Mouse (Mus musculus) bone marrow, adult 2 months (tissue): Measurements from ENCODE around the gene 2610021A01Rik. TPM values are rescaled to one million over a fixed set of nuclear protein-coding genes. Genes with fewer than 3 reads are reported as not detected.
"Not testable (repeated sequence)": the region's sequence is repeated elsewhere in the genome, so short reads cannot be mapped to it uniquely, and the experiment has no call there.

Experiments
- H3K27ac ChIP-seq: fragments of 200-500 bp; 2 replicates; pipeline ENCODE4 v1.5.1; 2012; ENCODE audit warnings: low read depth, mild to moderate bottlenecking, control low read depth, inconsistent platforms, low read length; ENCODE audit not compliant: control insufficient read depth, poor library complexity, insufficient read depth
- H3K4me1 ChIP-seq: fragments of 200-500 bp; 2 replicates; pipeline ENCODE4 v1.6.1; 2011; ENCODE audit warnings: low read length; ENCODE audit not compliant: control insufficient read depth, insufficient read depth
- H3K4me3 ChIP-seq: fragments of 200-500 bp; replicated peaks from 2 replicates; pipeline ENCODE3; 2011; ENCODE audit warnings: mild to moderate bottlenecking, low read depth, low read length, control low read depth; ENCODE audit not compliant: control insufficient read depth
- CTCF ChIP-seq: fragments of 200-500 bp; IDR thresholded peaks from 2 replicates; pipeline ENCODE4 v1.5.1; 2011; ENCODE audit warnings: low read length, control low read depth; ENCODE audit not compliant: control insufficient read depth, insufficient read depth
- POLR2A ChIP-seq: fragments of 200-500 bp; IDR thresholded peaks from 2 replicates; pipeline ENCODE4 v1.6.1; 2011; ENCODE audit warnings: low read depth, mild to moderate bottlenecking, control low read depth, low read length, borderline replicate concordance; ENCODE audit not compliant: control insufficient read depth
- WGBS: fragments of 180-500 bp; shearing (Covaris S2); methylation state at CpG from one replicate; pipeline ENCODE4 v1.1.7; 2018; 5-methylcytosine and 5-hydroxymethylcytosine counted together
- polyA plus RNA-seq: library from polyadenylated mRNA; stranded (reverse); fragments of >200 nt; gene quantifications from 2 replicates; pipeline ENCODE4 v1.2.4, GENCODE M21; 2011; ENCODE audit warnings: low replicate concordance; ENCODE audit not compliant: missing spikeins, insufficient read depth, insufficient read length

The 2610021A01Rik gene
- polyA plus RNA-seq, result 3.3 TPM in 2 replicates

- H3K4me1 ChIP-seq, result no peaks in the 10 kb centered on the region; the same call in 1 of the 2 replicates
- under 1% methylated on average over 41 of the region's 41 CpGs for WGBS
- TF ChIP-seq POLR2A (peak; percentile 40; the same call in 1 of the 2 replicates), CTCF (no peak)
- H3K4me3 ChIP-seq, result peak within 1 kb of the TSS; percentile 83
- peak within 1 kb of the TSS; percentile 44; the same call in 1 of the 2 replicates for H3K27ac ChIP-seq
Observed at GRCm38 (mm10) chr7:41599034-41599813, at the start of gene 2610021A01Rik. 2610021A01Rik (plus strand) TSS chr7:41599230.

- WGBS, result 65% methylated on average over 8 of the region's 8 CpGs
- no peak for TF ChIP-seq CTCF
- TF ChIP-seq POLR2A, result no peak
- no peaks in the 10 kb centered on the region for H3K4me1 ChIP-seq
- no peak overlapping the region for H3K27ac ChIP-seq
- no peak overlapping the region for H3K4me3 ChIP-seq
Observed at GRCm38 (mm10) chr7:41560681-41561080, 38.3 kb upstream of the 2610021A01Rik start.

- H3K4me1 ChIP-seq, H3K27ac ChIP-seq, H3K4me3 ChIP-seq: not testable (repeated sequence)
- 74% methylated on average over 6 of the region's 6 CpGs for WGBS
Observed at GRCm38 (mm10) chr7:41573562-41573961, 25.5 kb upstream of the 2610021A01Rik start, which contains the start of gene Gm6871. Gm6871 (minus strand) TSS chr7:41573662.

- H3K4me3 ChIP-seq, result no peak overlapping the region
- no peaks in the 10 kb centered on the region for H3K4me1 ChIP-seq
- H3K27ac ChIP-seq, result no peak overlapping the region
- WGBS, result 88% methylated on average over 2 of the region's 2 CpGs
- TF ChIP-seq CTCF (no peak), POLR2A (no peak)
Observed at GRCm38 (mm10) chr7:41577956-41578355, 21.1 kb upstream of the 2610021A01Rik start.

- H3K27ac ChIP-seq, result no peak overlapping the region
- H3K4me1 ChIP-seq, result no peaks in the 10 kb centered on the region
- H3K4me3 ChIP-seq, result no peak overlapping the region
- no peak for TF ChIP-seq CTCF
- no peak for TF ChIP-seq POLR2A
Observed at GRCm38 (mm10) chr7:41582028-41582427, 17.0 kb upstream of the 2610021A01Rik start.

GRCm38 (mm10) chr7:41587831-41588230, 11.2 kb upstream of the 2610021A01Rik start:
- not testable (repeated sequence) for H3K4me1 ChIP-seq, H3K27ac ChIP-seq, H3K4me3 ChIP-seq

- H3K4me1 ChIP-seq, result no peaks in the 10 kb centered on the region; the same call in 1 of the 2 replicates
- H3K4me3 ChIP-seq, result peak overlapping the region; percentile 83
- no peak overlapping the region for H3K27ac ChIP-seq
- 48% methylated on average over 5 of the region's 5 CpGs for WGBS
- TF ChIP-seq CTCF (no peak), POLR2A (no peak)
Observed at GRCm38 (mm10) chr7:41598615-41599014, 415 bp upstream of the 2610021A01Rik start.

- no peaks in the 10 kb centered on the region; the same call in 1 of the 2 replicates for H3K4me1 ChIP-seq
- H3K4me3 ChIP-seq, result peak overlapping the region; percentile 36
- no peak for TF ChIP-seq CTCF
- no peak for TF ChIP-seq POLR2A
- H3K27ac ChIP-seq, result no peak overlapping the region
- WGBS, result 25% methylated on average over 3 of the region's 3 CpGs
Observed at GRCm38 (mm10) chr7:41599932-41600548, 1.0 kb downstream of the 2610021A01Rik start.

- 64% methylated on average over 3 of the region's 3 CpGs for WGBS
- Histone ChIP-seq H3K4me3 (no peak overlapping the region), H3K4me1 (no peaks in the 10 kb centered on the region), H3K27ac (no peak overlapping the region)
- no peak for TF ChIP-seq POLR2A
- no peak for TF ChIP-seq CTCF
Observed at GRCm38 (mm10) chr7:41611654-41612053, 12.6 kb downstream of the 2610021A01Rik start.

- not testable (repeated sequence) for H3K27ac ChIP-seq, H3K4me3 ChIP-seq, H3K4me1 ChIP-seq
- WGBS, result 92% methylated on average over 1 of the region's 1 CpGs
Observed at GRCm38 (mm10) chr7:41616241-41616640, 17.2 kb downstream of the 2610021A01Rik start.
